Mouse (Mus musculus) bone marrow macrophage, adult 2 months (primary cell): Measurements from ENCODE around the gene Best1.
A peak's percentile ranks its signal among the peaks of the same experiment; 100 is the strongest.

Experiments used
- CTCF ChIP-seq: IDR thresholded peaks from 2 replicates; pipeline ENCODE4 v1.5.1; 2012; ENCODE audit warnings: low read depth, mild to moderate bottlenecking, low read length, moderate library complexity
- POLR2A ChIP-seq: IDR thresholded peaks from 2 replicates; pipeline ENCODE4 v1.6.1; 2012; ENCODE audit warnings: mild to moderate bottlenecking, low read depth, low read length, borderline replicate concordance

- TF ChIP-seq CTCF (no peak), POLR2A (0 out of 2 replicates have a peak, but pooled peaks have one; percentile 49)
These were observed 16.4 kb upstream of the Best1 start for GRCm38 (mm10) chr19:10017637-10018526.
